Mouse (Mus musculus): ENCODE results near the gene Zfp740.

Gene Zfp740

GRCm38 (mm10) chr15:102249251-102249691 is 46.2 kb downstream of the Zfp740 start:
- DNase-seq: no peak

GRCm38 (mm10) chr15:102249967-102250366 is 46.9 kb downstream of the Zfp740 start:
- no peak for DNase-seq

- no peak for DNase-seq
Measured at GRCm38 (mm10) chr15:102250521-102250920, 47.5 kb downstream of the Zfp740 start.

- no peak for DNase-seq
Measured at GRCm38 (mm10) chr15:102255547-102256255, 52.7 kb downstream of the Zfp740 start.

GRCm38 (mm10) chr15:102256431-102257201 is 53.6 kb downstream of the Zfp740 start:
- DNase-seq: no peak

GRCm38 (mm10) chr15:102257202-102258075 is 54.4 kb downstream of the Zfp740 start, which contains the start of gene Rarg:
Gene Rarg, minus strand, starts transcription at chr15:102257517.
- peak in 1 of 2 experiments; percentile 26 for DNase-seq

GRCm38 (mm10) chr15:102258076-102258470 is 55.0 kb downstream of the Zfp740 start:
- DNase-seq: no peak

DNA sequence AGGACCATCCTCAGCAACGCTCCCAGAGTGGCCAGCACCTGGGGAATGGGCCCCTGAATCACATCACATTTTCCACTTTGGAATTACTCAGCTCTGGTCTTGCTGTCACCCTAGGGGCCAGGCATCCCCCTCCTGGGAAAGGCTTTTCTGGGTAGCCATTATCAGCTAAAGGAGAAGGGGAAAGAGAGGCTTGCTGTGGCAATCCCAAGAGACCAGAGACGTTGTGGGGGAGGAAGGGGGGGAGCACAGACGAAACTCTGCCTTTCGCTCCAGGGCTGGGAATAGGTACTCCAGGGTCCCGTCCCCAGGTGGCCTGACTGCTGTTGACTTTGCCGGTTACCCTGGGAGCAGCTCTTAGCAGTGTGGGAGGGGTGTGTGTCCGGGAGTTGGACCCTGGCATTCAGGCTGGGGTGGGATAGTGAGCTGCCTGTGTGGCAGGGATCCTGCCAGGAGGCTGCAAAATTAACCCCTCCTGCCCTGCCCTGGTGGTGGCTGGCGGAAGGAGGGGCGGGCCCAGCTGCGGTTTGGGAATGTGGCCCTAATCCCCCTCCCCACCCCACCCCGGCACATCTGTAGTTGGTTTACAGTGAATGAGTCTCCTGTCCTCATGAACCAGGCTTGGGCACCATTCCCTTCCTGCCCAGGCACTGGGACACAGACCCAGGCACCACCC is 55.7 kb downstream of the Zfp740 start:
- no peak for DNase-seq

DNA sequence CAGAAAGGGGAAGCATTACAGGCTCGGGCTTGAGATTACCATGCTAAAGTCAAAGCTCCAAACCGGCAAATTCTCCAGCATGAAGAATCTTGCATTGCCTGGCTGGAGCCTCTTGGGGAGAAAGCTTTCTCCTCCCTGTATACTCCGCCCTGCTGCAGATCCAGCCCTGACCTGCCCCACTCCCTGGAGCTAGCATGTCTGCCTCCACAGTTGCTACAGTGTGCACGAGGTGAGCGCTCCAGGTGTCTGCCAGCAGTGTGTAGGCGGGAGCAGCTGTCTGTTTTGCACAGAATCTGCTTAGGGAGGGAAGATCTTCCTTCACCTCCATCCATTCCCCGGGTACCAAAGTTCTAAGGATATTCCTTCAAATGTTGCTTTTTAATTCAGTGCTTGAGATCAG is 59.5 kb downstream of the Zfp740 start:
- DNase-seq: no peak

GRCm38 (mm10) chr15:102263037-102263436 is 60.0 kb downstream of the Zfp740 start:
- no peak for DNase-seq
